Mouse (Mus musculus): Measurements from ENCODE around the gene Lrba.
A peak's percentile ranks its signal among the peaks of the same experiment; 100 is the strongest.

Lrba gene

DNA sequence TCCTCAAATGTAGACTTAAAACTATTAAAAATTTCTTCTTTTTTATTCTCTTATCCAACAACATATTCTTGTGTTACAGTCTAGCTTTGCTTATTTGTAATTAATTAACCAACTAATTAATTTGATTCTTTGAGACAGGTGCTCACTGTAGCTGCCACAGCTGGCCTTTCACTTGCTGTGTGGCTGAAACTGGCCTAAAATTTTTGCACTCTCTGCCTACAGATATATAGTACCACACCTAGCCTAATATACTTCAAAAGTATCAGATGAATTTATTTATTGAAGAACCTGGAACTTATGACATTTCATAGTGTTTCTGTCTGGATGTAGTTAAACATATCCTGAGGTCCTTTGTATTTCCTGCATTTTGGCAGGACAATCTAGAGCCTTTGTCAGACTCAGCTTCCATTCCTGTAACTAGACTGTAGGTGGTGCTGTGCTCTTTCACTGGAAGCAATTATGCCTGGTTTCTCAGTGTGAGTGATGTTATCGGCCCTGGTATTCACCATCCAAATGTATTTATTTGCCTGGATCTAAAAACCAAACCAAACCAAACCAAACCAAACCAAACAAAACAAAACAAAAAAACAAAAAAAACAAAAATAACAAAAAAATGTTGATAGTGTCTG, 43.7 kb downstream of the Lrba start:
- peak; percentile 6 to 36 for DNase-seq

DNA sequence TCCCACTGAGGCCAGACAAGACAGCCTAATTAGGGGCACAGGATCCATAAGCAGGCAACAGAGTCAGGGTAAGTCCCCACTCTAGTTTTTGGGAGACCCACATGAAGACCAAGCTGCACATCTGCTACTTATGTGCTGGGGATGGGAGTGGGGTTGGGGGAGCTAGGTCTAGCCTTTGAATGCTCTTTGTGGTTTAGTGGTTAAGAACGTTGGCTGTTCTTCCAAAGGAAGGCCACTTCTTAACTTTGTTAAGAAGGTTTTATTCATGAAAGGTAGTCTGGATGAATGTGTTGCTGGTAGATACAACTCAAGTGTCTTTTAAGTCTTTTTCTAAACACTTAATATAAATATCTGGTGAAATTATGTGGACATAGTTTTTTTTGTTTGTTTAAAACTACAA, 51.2 kb downstream of the Lrba start:
- no peak for DNase-seq

DNA sequence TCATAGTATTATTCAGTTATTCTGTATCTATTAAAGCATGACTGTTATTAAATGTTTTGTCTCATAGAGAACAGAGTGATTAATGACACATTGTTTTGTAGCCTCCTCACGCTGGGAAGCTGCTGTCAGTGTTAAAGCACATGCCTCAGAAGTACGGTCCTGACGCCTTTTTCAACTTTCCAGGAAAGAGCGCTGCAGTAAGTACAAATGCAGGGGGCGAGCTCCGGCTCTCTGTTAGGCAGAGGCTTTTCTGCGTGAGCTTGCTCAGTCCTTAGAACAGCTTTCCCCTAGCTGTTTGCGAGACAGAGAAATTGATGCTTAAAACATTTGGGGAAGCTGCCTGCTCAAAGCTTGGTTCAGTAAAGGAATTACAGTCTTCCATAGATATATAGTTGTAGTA, 66.8 kb downstream of the Lrba start:
- no peak for DNase-seq

DNA sequence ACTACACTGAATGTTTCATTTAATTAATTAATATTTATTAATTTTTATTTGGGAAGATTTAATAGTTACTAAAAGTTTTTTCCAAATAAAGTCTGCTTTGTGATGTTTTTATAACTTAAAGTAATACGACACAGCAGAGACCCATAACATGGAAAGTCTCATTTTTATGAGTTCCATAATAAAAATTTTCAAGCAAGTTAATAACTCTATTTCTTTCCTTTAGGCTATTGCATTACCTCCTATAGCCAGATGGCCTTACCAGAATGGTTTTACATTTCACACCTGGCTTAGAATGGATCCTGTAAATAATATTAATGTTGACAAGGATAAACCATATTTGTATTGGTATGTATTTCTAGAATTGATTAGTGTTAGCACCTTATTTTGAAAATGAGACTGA, 70.4 kb downstream of the Lrba start:
- DNase-seq = no peak

DNA sequence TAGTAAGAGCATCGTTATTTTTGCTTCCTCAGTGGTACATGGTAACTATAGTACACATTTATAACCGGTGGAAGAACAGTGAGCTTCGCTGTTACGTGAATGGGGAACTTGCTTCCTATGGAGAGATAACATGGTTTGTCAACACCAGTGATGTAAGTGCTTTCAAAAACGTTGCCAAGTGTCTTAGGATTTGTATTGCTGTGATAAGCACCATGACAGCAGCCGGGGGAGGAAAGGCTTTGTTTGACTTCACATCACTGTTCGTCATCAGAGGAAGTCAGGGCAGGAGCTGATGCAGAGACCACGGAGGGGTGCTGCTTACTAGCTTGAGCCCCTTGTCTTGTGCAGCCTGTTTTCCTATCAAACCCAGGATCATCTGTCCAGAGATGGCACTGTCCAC, 71.7 kb downstream of the Lrba start:
- no peak for DNase-seq

DNA sequence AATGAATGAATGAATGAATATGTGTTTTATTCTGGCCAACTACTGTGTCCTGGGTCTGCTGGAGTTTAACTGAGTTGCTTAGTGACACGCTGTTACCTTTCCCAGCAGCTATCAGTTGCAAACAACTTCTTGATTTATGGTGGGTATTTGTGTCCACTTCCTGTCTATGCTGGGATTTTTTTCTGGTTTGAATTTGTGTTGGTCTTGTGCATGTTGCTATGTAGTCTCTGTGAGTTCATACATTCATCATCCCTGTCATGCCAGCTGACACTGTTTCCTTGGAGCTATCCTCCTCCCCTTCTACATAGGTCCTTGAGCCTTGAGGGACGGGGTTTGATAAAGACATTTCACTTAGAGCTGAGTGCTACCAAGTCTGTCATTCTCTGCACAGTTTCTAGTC, 84.4 kb downstream of the Lrba start:
- no peak for DNase-seq

DNA sequence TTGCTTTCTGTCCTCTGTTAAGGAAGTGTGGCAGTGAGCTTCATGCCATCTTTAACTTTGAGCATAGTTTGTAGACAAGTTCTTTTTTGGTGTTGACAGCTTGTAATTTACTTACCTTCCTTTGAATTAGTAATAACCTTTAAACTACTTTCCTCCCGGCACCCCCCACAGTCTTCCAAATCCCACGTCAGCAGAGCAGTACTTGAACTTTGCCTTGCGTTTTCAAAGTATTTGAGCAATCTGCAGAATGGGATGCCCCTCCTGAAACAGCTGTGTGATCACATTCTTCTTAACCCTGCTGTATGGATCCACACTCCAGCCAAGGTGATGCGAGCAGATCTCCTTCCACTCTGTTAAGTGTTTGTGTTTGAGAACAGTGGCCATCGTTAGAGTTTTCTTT, 85.7 kb downstream of the Lrba start:
- no peak for DNase-seq

DNA sequence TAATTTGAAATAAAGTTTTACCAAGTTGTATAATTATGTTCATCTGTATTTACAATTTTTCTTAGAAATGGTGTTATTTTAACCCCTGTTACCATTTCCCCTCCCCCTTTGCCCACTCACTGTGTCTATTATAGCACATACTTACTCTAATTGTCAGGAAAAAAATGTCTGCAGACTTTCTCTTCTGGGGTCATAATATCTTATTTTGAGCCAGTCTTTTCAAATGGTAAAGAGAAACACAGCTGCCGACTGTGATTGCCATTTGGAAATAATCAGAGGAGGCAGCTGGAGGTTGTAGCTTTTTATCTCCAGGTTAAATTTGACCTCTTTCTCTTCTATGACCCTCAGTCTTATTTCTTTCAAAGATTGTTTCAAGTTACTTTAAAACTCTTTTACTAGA, 86.9 kb downstream of the Lrba start:
- no peak for DNase-seq

DNA sequence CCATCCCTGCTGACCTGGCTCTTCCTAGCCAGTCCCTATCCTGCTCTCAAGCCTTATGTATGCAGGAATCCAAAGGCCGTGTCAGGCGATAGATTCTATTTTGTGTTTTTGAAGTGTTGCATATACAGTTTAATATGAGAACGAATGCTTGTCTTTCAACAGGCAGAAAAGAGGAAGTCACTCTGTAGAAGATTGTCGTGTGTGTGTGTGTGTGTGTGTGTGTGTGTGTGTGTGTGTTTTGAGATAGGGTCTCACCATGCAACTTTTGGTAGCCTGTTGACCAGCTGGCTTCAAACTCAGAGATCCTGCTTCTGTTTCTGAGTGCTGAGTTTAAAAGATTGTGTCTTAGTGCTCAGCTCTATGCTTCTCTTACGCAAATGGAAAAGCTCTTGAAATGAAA, 93.2 kb downstream of the Lrba start:
- DNase-seq = no peak

DNA sequence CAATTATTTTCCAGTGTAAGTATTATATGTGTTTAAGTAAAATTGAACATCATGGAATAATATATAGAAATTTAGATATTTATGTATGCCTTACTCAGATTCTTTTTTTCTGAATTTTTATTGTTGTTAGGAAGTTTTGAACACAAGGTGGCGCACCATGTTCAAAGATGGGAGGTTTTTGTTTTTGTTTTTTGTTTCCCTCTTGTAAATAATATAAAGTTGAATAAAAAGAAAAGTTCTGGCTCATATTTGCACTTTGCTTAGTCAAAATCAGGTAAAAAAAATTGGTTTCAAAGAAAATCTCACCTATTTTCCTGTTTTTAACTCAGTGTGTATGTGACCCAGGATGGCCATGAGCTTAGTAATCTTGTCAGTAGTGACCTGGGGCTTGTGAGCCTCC, 104.1 kb downstream of the Lrba start:
- no peak for DNase-seq

DNA sequence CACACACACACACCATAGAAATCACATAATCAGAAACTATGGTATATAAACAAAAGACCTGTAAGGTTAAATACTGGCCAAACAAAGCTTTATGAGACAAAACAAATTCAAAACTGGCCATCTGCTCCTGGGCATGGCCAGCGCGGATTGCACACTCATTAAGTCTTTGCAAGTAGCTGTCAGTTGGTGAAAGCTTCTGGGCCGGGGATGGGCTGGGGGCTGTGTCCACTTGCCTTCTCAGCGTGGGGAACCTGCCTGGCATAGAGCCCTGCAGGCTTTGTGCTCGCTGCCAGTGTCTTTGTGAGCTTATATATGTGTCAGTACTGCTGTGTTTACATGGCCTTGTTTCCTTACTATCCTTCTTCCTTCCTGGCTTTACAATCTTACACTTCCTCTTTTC, 118.8 kb downstream of the Lrba start:
- DNase-seq = no peak

DNA sequence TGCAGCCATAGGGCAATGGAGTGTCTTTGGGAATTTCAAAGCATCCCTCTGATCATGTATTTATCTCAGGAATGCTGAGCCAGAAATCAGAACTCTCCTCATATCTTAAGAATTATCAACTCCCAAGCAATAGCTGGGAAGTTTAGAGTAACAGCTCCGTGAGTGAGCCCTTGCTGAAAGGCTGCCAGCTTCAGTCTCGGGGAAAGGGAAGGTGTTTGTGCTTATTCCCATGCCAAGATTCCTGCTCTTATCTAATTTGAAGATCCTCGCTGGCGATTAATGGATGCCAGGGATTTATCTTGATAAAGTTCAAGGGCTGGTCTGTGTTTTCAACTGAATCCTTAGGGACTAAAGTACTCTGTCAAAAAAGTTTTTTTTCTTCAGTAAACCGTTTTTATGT, 138.0 kb downstream of the Lrba start:
- no peak for DNase-seq

DNA sequence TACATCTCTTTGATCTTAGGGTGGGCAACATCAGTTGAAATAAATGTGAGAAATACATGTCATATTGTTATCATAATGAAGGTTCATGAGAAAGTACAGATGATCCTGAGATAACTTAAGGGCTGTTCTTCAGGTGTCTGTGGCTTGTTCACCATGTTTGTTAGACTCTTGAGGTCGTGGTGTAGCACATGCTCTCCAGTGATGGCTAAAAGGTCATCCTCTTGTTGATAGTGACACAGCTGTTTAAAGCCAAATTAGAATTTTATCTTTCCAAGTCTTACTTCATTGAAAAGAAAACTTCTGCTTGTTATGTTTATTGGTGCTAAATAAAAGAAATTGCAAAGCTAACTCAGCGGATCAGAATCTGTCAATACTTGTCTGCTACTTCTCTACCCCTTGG, 147.0 kb downstream of the Lrba start:
- DNase-seq = no peak

DNA sequence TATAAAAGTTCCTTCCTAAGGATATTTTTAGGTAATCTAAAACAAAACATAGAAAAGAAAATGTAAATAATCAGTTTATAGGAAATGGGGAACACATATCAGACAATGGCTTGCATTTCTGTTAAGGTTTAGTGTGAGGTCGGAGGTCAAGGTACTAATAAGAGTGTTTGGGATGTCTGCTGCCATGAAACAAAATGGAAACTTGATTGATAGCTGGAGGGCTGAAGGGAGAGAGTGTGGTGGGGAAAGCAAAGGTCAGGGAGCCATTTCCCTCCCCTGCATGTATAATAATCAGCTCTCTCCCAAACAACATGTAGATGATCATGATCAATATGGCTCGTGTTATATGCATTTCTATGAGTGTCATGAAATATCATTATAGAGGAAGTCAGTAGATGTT, 150.8 kb downstream of the Lrba start:
- DNase-seq = no peak

DNA sequence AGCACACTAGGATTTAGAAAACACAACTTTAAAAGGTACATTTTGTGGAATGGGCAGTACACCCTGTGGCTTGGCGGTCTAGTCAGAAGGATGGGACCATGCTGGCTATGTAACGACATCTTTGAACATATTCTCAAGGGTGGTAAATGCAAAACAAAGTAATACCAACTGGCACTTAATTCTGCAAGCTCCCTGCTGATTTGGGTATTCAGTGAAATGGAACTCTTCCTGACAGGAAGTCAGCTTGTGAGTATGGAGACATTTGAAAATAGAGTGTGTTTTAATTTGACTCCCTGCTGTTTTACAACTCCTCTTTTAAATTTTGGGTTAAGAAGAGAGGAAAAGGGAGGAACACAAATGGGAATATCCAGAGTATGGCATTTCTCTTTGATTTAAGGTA, 158.1 kb downstream of the Lrba start:
- no peak for DNase-seq

DNA sequence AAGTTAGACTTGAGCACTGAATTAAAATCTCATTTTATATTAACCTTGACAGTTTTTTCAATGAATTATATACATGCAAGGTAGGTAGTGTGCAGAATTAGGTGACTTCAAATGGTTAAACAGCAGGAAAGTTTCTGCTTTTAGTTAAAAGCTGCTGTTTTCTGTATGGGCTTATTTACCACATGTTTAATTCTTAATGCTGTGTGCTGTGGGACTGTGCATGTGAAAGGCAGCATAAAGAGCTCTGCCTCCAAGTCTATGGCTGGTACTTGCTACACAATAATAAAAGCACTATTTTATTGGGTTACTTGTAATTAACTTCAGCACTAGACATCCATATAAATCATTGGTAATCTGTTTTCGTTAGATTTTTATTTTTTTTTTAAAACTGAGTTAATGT, 160.6 kb downstream of the Lrba start:
- no peak for DNase-seq

DNA sequence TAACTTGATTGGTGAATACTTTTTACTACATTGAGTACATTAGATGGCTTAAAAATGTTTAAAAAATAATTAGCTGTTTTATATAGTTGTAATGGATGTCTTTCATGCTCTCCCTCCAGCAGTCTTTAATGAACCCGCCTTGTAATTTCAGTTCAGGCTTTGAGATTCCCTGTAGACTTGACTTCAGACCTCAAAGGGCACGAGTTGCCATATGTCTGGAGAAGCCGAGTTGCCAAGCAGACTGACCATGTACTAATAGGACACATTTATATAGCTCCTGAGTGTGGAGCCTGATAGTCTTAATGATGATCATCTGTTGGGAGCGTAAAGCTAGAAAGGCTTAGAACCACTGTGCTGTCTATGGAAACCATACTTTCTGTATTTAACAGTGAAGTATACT, 161.8 kb downstream of the Lrba start:
- no peak for DNase-seq

DNA sequence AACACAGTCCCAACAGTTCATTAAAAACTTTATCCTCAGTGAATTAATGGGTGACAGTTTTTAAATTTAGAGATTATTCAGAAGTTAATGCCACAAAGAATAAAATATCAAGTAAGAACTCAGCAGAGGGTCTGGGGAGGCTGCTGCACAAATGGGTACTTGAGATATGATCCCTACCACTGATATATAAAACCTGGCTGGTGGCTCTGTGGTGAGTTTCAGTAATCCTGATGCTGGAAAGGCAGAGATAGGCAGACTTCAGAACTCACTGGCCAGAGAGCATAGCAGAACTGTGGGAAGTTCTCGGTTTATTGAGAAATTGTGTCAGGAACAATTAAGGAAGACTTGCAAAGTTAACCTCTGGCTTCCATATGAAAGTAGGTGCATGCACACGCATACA, 199.3 kb downstream of the Lrba start:
- DNase-seq = no peak

DNA sequence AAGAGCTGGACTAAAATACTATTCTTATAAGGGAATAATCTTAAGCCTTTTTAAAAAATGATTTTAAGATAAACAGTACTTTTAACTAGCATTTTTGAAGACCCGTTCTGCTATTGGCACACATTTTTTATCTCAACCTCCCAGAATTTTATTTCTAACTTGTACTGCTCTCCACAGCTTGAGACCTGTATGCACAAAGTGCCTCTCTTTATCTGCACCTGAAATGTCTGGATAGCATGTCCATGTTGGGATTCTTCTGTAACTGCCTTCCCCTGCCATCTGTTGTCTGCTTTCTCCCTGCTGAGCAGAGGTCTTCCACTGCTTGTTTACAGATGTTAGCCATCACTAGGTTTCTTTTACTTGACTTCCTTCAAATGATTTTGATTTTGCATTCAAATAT, 202.3 kb downstream of the Lrba start:
- no peak for DNase-seq

DNA sequence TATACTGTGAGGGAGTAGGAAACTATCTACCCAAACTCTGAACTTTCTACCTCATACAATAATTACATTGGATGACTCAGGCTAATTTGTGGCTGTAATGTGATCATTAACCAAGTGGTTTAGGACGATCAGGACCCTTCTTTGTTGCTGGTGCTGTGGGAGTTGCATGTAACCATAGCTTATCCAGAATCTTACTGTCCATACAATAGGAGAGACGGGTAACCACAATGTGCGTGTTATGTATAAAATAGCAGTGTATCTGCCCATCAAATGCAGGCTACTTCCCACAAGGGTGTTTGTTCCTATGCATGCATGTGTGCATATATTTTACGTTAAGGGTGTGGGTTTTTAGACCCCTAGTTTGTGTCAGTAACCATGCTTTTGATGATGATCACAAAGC, 219.0 kb downstream of the Lrba start:
- no peak for DNase-seq

DNA sequence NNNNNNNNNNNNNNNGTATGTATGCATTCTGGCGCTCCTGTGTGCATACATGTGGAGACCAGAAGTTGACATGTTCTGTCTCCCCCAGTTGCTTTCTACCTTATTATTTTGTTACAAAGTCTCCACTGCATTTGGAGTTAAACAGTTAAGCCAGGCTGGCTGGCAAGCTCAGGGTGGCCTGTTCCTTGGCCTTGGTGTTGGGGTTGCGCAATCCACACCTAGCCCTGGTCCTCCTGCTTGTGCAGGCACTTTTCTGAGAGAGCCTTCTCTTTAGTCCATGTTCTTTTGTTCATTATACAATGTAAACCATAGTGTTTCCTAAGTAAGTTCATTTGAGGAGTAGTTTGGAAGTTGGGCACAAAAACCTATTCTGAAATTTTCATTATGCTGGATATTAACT, 226.7 kb downstream of the Lrba start:
- DNase-seq = no peak

DNA sequence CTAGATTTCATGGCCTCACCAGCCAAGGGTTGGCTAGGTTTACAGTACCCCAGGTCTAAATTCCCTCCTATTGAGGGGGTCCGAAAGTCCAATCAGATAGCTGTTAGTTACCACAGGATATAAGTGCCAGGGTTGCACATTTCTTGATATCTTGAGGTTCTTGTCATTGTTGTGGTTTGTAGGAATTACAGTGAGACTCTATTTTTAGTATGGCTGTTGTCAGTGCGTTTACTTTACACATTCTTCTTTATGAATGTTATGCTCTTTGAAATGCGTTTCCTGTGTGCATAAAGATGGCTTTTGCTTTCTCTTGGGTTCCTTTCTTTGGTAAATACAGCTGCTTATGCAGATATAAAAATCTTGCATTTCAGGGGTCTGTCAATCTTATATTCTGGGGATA, 237.1 kb downstream of the Lrba start:
- no peak for DNase-seq

DNA sequence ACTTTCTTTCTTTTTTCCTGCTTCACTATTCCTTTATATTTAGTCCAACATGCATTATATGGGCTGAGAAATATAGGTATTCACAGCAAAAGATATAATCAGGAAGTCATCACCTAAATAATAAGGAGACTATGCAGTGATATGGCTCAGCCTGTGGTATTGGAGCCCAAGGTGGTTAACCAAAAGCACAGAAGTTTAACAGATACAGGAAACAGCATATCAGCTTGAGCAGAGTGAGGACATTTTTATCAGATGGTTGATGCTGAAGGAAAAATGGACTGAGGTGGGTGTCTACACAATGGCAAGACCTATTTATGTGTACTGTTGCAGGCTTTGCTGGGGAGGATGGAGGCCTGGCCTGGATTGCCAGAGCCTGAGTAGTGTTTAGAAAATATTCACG, 265.5 kb downstream of the Lrba start:
- no peak for DNase-seq

DNA sequence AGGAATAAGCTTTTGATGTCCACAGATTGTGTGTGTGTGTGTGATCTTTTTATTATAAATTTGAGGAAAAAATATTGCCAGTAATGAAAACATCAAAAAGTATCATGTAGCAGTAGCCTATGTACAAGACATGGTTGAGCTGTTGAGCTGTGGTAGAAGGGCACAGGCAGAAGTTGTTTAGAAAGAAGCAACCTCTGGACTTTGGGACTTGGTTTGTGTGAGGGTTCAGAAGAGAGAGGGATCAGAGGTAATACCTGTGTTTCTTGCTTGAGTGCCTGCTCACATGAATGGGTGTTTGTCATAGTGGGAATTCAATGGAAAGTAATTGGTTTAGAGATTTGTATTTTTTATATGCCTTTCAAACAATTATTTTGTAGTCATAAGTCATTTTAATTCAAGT, 276.1 kb downstream of the Lrba start:
- no peak for DNase-seq

DNA sequence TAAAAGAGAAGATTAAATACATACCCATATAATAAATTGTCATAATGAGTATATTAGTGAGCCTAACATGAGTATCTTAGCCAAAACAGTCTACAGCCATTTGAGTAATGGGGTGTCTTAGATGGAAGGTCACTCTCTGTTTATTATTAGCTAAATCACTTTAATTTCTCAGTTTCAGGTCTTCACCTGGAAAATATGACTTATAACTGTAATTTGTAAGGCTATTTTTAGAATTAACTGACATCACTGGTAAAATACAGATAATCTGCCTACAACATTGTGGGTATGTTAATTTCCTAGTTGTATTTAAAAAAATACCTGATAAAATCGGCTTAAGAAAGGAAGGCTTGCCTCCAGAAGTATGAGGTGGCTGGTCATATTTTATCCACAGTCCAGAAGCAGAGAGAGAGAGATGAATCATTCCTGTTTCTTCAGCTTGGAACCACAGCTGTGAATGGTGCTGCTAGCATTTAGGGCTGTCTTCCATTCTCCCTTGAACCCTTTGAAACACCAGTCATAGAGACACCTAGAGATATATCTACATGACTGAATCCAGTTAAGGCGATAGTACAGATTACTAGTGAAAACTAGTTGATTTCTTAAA, 294.1 kb downstream of the Lrba start:
- no peak for DNase-seq
